Mouse (Mus musculus) forebrain, embryonic 16.5 days (tissue): ENCODE results near the gene Bcar3. TPM values are rescaled to one million over a fixed set of nuclear protein-coding genes. Genes with fewer than 3 reads are reported as not detected.

ENCODE experiments used
- ATAC-seq: fragments of 200-750 bp; cut with Nextera tagmentation; 2 replicates; pipeline ENCODE4 v1.8.0; 2017; ENCODE audit warnings: mild to moderate bottlenecking, moderate library complexity
- H3K27ac ChIP-seq: fragments of 300-500 bp; sonication (generic); 2 replicates; pipeline ENCODE4 v1.5.1; 2014; ENCODE audit warnings: low read length, control low read depth
- H3K27me3 ChIP-seq: fragments of 300-500 bp; sonication (generic); replicated peaks from 2 replicates; pipeline ENCODE4 v1.6.1; 2014; ENCODE audit warnings: low read length; ENCODE audit not compliant: control insufficient read depth, insufficient read depth
- H3K36me3 ChIP-seq: fragments of 300-500 bp; sonication (generic); 2 replicates; pipeline ENCODE4 v1.6.1; 2014; ENCODE audit not compliant: control insufficient read depth, insufficient read depth
- H3K4me1 ChIP-seq: fragments of 300-500 bp; sonication (generic); replicated peaks from 2 replicates; pipeline ENCODE4 v1.6.1; 2014; ENCODE audit warnings: low read length; ENCODE audit not compliant: control insufficient read depth, insufficient read depth
- H3K4me2 ChIP-seq: fragments of 300-500 bp; sonication (generic); 2 replicates; pipeline ENCODE4 v1.6.1; 2014; ENCODE audit warnings: mild to moderate bottlenecking, low read length, control low read depth
- H3K4me3 ChIP-seq: fragments of 300-500 bp; sonication (generic); replicated peaks from 2 replicates; pipeline ENCODE4 v1.5.1; 2014; ENCODE audit warnings: mild to moderate bottlenecking, low read length, control low read depth
- H3K9ac ChIP-seq: fragments of 300-500 bp; sonication (generic); replicated peaks from 2 replicates; pipeline ENCODE4 v1.6.1; 2014; ENCODE audit warnings: low read depth, low read length, control low read depth
- H3K9me3 ChIP-seq: fragments of 300-500 bp; sonication (generic); 2 replicates; pipeline ENCODE4 v1.6.1; 2016; ENCODE audit warnings: low read length; ENCODE audit not compliant: control insufficient read depth
- WGBS: fragments of 180-500 bp; shearing (Covaris S2); extraction: QIAGEN DNeasy Blood & Tissue Kit; methylation state at CpG from one replicate; pipeline ENCODE4 v1.1.7; 2014; 5-methylcytosine and 5-hydroxymethylcytosine counted together
- polyA plus RNA-seq: library from polyadenylated mRNA; unstranded; fragments of >200 nt; fragmentation: Nextera tagmentation; extraction: Ambion mirVana; gene quantifications from 2 replicates; pipeline ENCODE4 v1.2.1, GENCODE M21; 2015

The Bcar3 gene
- polyA plus RNA-seq, 1 experiment from 2014 or later: 5.3 TPM

- Histone ChIP-seq H3K27me3 (no peaks in the 10 kb centered on the region), H3K36me3 (no peaks in the 10 kb centered on the region), H3K9ac (no peak overlapping the region), H3K4me3 (no peak overlapping the region), H3K9me3 (no peaks in the 10 kb centered on the region), H3K4me2 (no peak overlapping the region), H3K27ac (no peak overlapping the region), H3K4me1 (0 out of 2 replicates have a peak, but pooled peaks cover 2% of the 10 kb centered on the region)
- WGBS: 41% methylated on average over 3 of the region's 3 CpGs
- ATAC-seq: no peak
These were observed 70.6 kb downstream of the Bcar3 start for GRCm38 (mm10) chr3:122364565-122364964.

GRCm38 (mm10) chr3:122365326-122365725 lies 71.4 kb downstream of the Bcar3 start:
- Histone ChIP-seq H3K9me3 (no peaks in the 10 kb centered on the region), H3K4me1 (0 out of 2 replicates have a peak, but pooled peaks cover 2% of the 10 kb centered on the region), H3K9ac (no peak overlapping the region), H3K27ac (no peak overlapping the region), H3K27me3 (no peaks in the 10 kb centered on the region), H3K36me3 (no peaks in the 10 kb centered on the region), H3K4me3 (no peak overlapping the region), H3K4me2 (no peak overlapping the region)
- 5% methylated on average over 3 of the region's 3 CpGs for WGBS
- 0 out of 2 replicates have a peak, but pooled peaks have one; percentile 38 for ATAC-seq

GRCm38 (mm10) chr3:122371646-122372341 lies 77.9 kb downstream of the Bcar3 start:
- Histone ChIP-seq H3K4me1 (peaks cover 5% of the 10 kb centered on the region), H3K4me3 (no peak overlapping the region), H3K4me2 (no peak overlapping the region), H3K27ac (no peak overlapping the region), H3K27me3 (no peaks in the 10 kb centered on the region), H3K9me3 (no peaks in the 10 kb centered on the region), H3K9ac (no peak overlapping the region), H3K36me3 (no peaks in the 10 kb centered on the region)
- WGBS: 95% methylated on average over 8 of the region's 8 CpGs
- no peak for ATAC-seq

GRCm38 (mm10) chr3:122372617-122373016 lies 78.7 kb downstream of the Bcar3 start:
- Histone ChIP-seq H3K4me3 (no peak overlapping the region), H3K27me3 (no peaks in the 10 kb centered on the region), H3K9me3 (no peaks in the 10 kb centered on the region), H3K27ac (no peak overlapping the region), H3K9ac (no peak overlapping the region), H3K4me1 (peaks cover 11% of the 10 kb centered on the region), H3K36me3 (no peaks in the 10 kb centered on the region), H3K4me2 (no peak overlapping the region)
- WGBS: 70% methylated on average over 4 of the region's 4 CpGs
- ATAC-seq: no peak

GRCm38 (mm10) chr3:122376011-122376410 lies 82.1 kb downstream of the Bcar3 start:
- Histone ChIP-seq H3K4me3 (no peak overlapping the region), H3K9me3 (no peaks in the 10 kb centered on the region), H3K27ac (no peak overlapping the region), H3K36me3 (no peaks in the 10 kb centered on the region), H3K4me2 (no peak overlapping the region), H3K9ac (no peak overlapping the region), H3K4me1 (peaks cover 11% of the 10 kb centered on the region), H3K27me3 (no peaks in the 10 kb centered on the region)
- ATAC-seq: no peak

- H3K36me3 ChIP-seq: no peaks in the 10 kb centered on the region
- no peak overlapping the region for H3K4me2 ChIP-seq
- no peak for ATAC-seq
- H3K27me3 ChIP-seq: no peaks in the 10 kb centered on the region
- no peak overlapping the region for H3K9ac ChIP-seq
- no peak overlapping the region for H3K4me3 ChIP-seq
- H3K27ac ChIP-seq: no peak overlapping the region
- 21% methylated on average over 10 of the region's 10 CpGs for WGBS
- H3K4me1 ChIP-seq: peaks cover 11% of the 10 kb centered on the region
- no peaks in the 10 kb centered on the region for H3K9me3 ChIP-seq
These were observed 82.5 kb downstream of the Bcar3 start for GRCm38 (mm10) chr3:122376412-122376831.

- ATAC-seq: 0 out of 2 replicates have a peak, but pooled peaks have one; percentile 28
- no peak overlapping the region for H3K9ac ChIP-seq
These were observed 83.0 kb downstream of the Bcar3 start for GRCm38 (mm10) chr3:122376841-122377464.

GRCm38 (mm10) chr3:122378634-122379033 lies 84.7 kb downstream of the Bcar3 start:
- no peak overlapping the region for H3K9ac ChIP-seq
- no peak overlapping the region for H3K4me2 ChIP-seq
- 80% methylated on average over 6 of the region's 6 CpGs for WGBS

More at GRCm38 (mm10) chr3:122376841-122377464, 83.0 kb downstream of the Bcar3 start:
- Histone ChIP-seq H3K27ac (no peak overlapping the region), H3K4me2 (no peak overlapping the region), H3K4me1 (peaks cover 11% of the 10 kb centered on the region), H3K27me3 (no peaks in the 10 kb centered on the region), H3K9me3 (no peaks in the 10 kb centered on the region), H3K4me3 (no peak overlapping the region), H3K36me3 (no peaks in the 10 kb centered on the region)
- WGBS: 20% methylated on average over 8 of the region's 8 CpGs

GRCm38 (mm10) chr3:122380776-122381175 lies 86.8 kb downstream of the Bcar3 start:
- H3K4me2 ChIP-seq: no peak overlapping the region
- no peak overlapping the region for H3K27ac ChIP-seq
- ATAC-seq: no peak
- H3K27me3 ChIP-seq: no peaks in the 10 kb centered on the region
- H3K4me3 ChIP-seq: no peak overlapping the region
- H3K36me3 ChIP-seq: no peaks in the 10 kb centered on the region
- WGBS: 86% methylated on average over 5 of the region's 5 CpGs
- no peaks in the 10 kb centered on the region for H3K9me3 ChIP-seq
- H3K9ac ChIP-seq: no peak overlapping the region
- H3K4me1 ChIP-seq: peaks cover 11% of the 10 kb centered on the region

More at GRCm38 (mm10) chr3:122378634-122379033, 84.7 kb downstream of the Bcar3 start:
- no peak overlapping the region for H3K4me3 ChIP-seq
- H3K4me1 ChIP-seq: peaks cover 11% of the 10 kb centered on the region
- no peaks in the 10 kb centered on the region for H3K27me3 ChIP-seq
- ATAC-seq: no peak
- H3K9me3 ChIP-seq: no peaks in the 10 kb centered on the region
- no peak overlapping the region for H3K27ac ChIP-seq
- H3K36me3 ChIP-seq: no peaks in the 10 kb centered on the region
